Mouse (Mus musculus) 3T3-L1 (cell line): Measurements from ENCODE around the gene Dpep2nb.
"Not testable (repeated sequence)": the region's sequence is repeated elsewhere in the genome, so short reads cannot be mapped to it uniquely, and the experiment has no call there.

Experiments used
- DNase-seq: peaks from one replicate; pipeline ENCODE4 v3.0.0-alpha.2; 2015; ENCODE audit warnings: low read depth, low spot score

Gene Dpep2nb

GRCm38 (mm10) chr8:106007135-106007534 lies 1.4 kb upstream of the Dpep2nb start:
- peak; percentile 89 for DNase-seq

- no peak for DNase-seq
Measured at GRCm38 (mm10) chr8:106006413-106006812, 638 bp upstream of the Dpep2nb start.

GRCm38 (mm10) chr8:106004538-106005207 lies 1.1 kb downstream of the Dpep2nb start:
- DNase-seq: no peak

- no peak for DNase-seq
Measured at GRCm38 (mm10) chr8:106001908-106002307, 3.9 kb downstream of the Dpep2nb start.

- no peak for DNase-seq
Measured at GRCm38 (mm10) chr8:105998971-105999370, 6.8 kb downstream of the Dpep2nb start.

GRCm38 (mm10) chr8:105996359-105996758 lies 9.4 kb downstream of the Dpep2nb start:
- no peak for DNase-seq

- no peak for DNase-seq
Measured at GRCm38 (mm10) chr8:105993226-105993625, 12.5 kb downstream of the Dpep2nb start.

GRCm38 (mm10) chr8:105992499-105992898 lies 13.3 kb downstream of the Dpep2nb start:
- no peak for DNase-seq

- no peak for DNase-seq
Measured at GRCm38 (mm10) chr8:105991546-105991945, 14.2 kb downstream of the Dpep2nb start.

- DNase-seq: peak; percentile 96
Measured at GRCm38 (mm10) chr8:105990856-105991387, 14.9 kb downstream of the Dpep2nb start, which contains the start of gene Dus2. TSS of gene Dus2 (plus strand) at chr8:105991337.

GRCm38 (mm10) chr8:105988546-105988945 lies 17.2 kb downstream of the Dpep2nb start:
- no peak for DNase-seq

GRCm38 (mm10) chr8:105983406-105983805 lies 22.4 kb downstream of the Dpep2nb start:
- DNase-seq: not testable (repeated sequence)

- no peak for DNase-seq
Measured at GRCm38 (mm10) chr8:105981146-105981545, 24.6 kb downstream of the Dpep2nb start.

- DNase-seq: no peak
Measured at GRCm38 (mm10) chr8:105979325-105979724, 26.4 kb downstream of the Dpep2nb start, which contains the start of gene Dpep3. TSS of gene Dpep3 (minus strand) at chr8:105979429.

GRCm38 (mm10) chr8:105975363-105975762 lies 30.4 kb downstream of the Dpep2nb start:
- DNase-seq: no peak

- no peak for DNase-seq
Measured at GRCm38 (mm10) chr8:105971019-105971720, 34.6 kb downstream of the Dpep2nb start.

GRCm38 (mm10) chr8:105969367-105969766 lies 36.4 kb downstream of the Dpep2nb start:
- no peak for DNase-seq

- no peak for DNase-seq
Measured at GRCm38 (mm10) chr8:105966692-105967311, 39.0 kb downstream of the Dpep2nb start.

- peak; percentile 74 for DNase-seq
Measured at GRCm38 (mm10) chr8:105965905-105966341, 39.9 kb downstream of the Dpep2nb start, which contains the start of gene Slc12a4. TSS of gene Slc12a4 (minus strand) at chr8:105966097.

GRCm38 (mm10) chr8:105965266-105965904 lies 40.4 kb downstream of the Dpep2nb start:
- DNase-seq: peak; percentile 71

GRCm38 (mm10) chr8:105964506-105965265 lies 41.1 kb downstream of the Dpep2nb start:
- peak; percentile 46 for DNase-seq
